Mouse (Mus musculus) erythroblast, embryonic 14.5 days (primary cell): ENCODE data around the gene Mageb3.
"Not testable (repeated sequence)": the region's sequence is repeated elsewhere in the genome, so short reads cannot be mapped to it uniquely, and the experiment has no call there.

Source experiments
- GATA1 ChIP-seq: IDR thresholded peaks from 2 replicates; pipeline ENCODE4 v1.6.1; 2012; ENCODE audit warnings: low read length, inconsistent platforms, mixed read lengths
- TAL1 ChIP-seq: IDR thresholded peaks from 3 replicates; pipeline ENCODE4 v1.6.1; 2012; ENCODE audit warnings: low read length, inconsistent platforms, mixed read lengths

GRCm38 (mm10) chr2:121937624-121938023, 18.3 kb downstream of the Mageb3 start:
- not testable (repeated sequence) for TF ChIP-seq GATA1, TAL1
